Mouse (Mus musculus) T-helper 1 cell (primary cell): ENCODE data around the gene March1.
"Not testable (repeated sequence)": the region's sequence is repeated elsewhere in the genome, so short reads cannot be mapped to it uniquely, and the experiment has no call there.

Source experiments
- in situ Hi-C: fragments of 300-600 bp; cut with MboI, MseI; formaldehyde crosslinking; loops from one replicate; pipeline ENCODE4 v1.15.1; 2025; ENCODE audit warnings: high pct_unique_total_duplicates

Gene March1

GRCm38 (mm10) chr8:66317824-66318223, 700.1 kb downstream of the March1 start:
- in situ Hi-C loops = no loop called here

GRCm38 (mm10) chr8:66323045-66323807, 705.5 kb downstream of the March1 start:
- in situ Hi-C loops = no loop called here

GRCm38 (mm10) chr8:66326396-66326795, 708.7 kb downstream of the March1 start:
- in situ Hi-C loops = no loop called here

GRCm38 (mm10) chr8:66332206-66332605, 714.5 kb downstream of the March1 start:
- in situ Hi-C loops = loop anchor here (10.0 kb wide), 1 partner anchor 857 kb away; no protein-coding TSS in a partner anchor

- in situ Hi-C loops = loop anchor here (10.0 kb wide), 1 partner anchor 859 kb away; no protein-coding TSS in a partner anchor
Observed at GRCm38 (mm10) chr8:66334265-66334664, 716.6 kb downstream of the March1 start.

- in situ Hi-C loops = loop anchor here (10.0 kb wide), 1 partner anchor 865 kb away; no protein-coding TSS in a partner anchor
Observed at GRCm38 (mm10) chr8:66339551-66339950, 721.9 kb downstream of the March1 start.

- in situ Hi-C loops = no loop called here
Observed at GRCm38 (mm10) chr8:66342928-66343327, 725.2 kb downstream of the March1 start.

GRCm38 (mm10) chr8:66362882-66363801, 745.4 kb downstream of the March1 start:
- in situ Hi-C loops = no loop called here

- in situ Hi-C loops = no loop called here
Observed at GRCm38 (mm10) chr8:66383694-66384373, 766.1 kb downstream of the March1 start.

GRCm38 (mm10) chr8:66386008-66386407, 768.3 kb downstream of the March1 start:
- in situ Hi-C loops = no loop called here

GRCm38 (mm10) chr8:66388693-66389092, 771.0 kb downstream of the March1 start:
- in situ Hi-C loops = no loop called here

- in situ Hi-C loops = no loop called here
Observed at GRCm38 (mm10) chr8:66391554-66391953, 773.9 kb downstream of the March1 start.

GRCm38 (mm10) chr8:66392900-66393299, 775.2 kb downstream of the March1 start:
- in situ Hi-C loops = no loop called here

GRCm38 (mm10) chr8:66394148-66394547, 776.4 kb downstream of the March1 start:
- in situ Hi-C loops = no loop called here

- in situ Hi-C loops = no loop called here
Observed at GRCm38 (mm10) chr8:66397811-66398210, 780.1 kb downstream of the March1 start.

GRCm38 (mm10) chr8:66400050-66400449, 782.4 kb downstream of the March1 start:
- in situ Hi-C loops = no loop called here

- in situ Hi-C loops = no loop called here
Observed at GRCm38 (mm10) chr8:66404711-66405414, 787.2 kb downstream of the March1 start.

GRCm38 (mm10) chr8:66405796-66406195, 788.1 kb downstream of the March1 start:
- in situ Hi-C loops = not testable (repeated sequence)

- in situ Hi-C loops = no loop called here
Observed at GRCm38 (mm10) chr8:66406596-66407361, 789.1 kb downstream of the March1 start.

- in situ Hi-C loops = no loop called here
Observed at GRCm38 (mm10) chr8:66410080-66410615, 792.4 kb downstream of the March1 start.
